Mouse (Mus musculus): ENCODE data around the gene P2rx3.

DNA sequence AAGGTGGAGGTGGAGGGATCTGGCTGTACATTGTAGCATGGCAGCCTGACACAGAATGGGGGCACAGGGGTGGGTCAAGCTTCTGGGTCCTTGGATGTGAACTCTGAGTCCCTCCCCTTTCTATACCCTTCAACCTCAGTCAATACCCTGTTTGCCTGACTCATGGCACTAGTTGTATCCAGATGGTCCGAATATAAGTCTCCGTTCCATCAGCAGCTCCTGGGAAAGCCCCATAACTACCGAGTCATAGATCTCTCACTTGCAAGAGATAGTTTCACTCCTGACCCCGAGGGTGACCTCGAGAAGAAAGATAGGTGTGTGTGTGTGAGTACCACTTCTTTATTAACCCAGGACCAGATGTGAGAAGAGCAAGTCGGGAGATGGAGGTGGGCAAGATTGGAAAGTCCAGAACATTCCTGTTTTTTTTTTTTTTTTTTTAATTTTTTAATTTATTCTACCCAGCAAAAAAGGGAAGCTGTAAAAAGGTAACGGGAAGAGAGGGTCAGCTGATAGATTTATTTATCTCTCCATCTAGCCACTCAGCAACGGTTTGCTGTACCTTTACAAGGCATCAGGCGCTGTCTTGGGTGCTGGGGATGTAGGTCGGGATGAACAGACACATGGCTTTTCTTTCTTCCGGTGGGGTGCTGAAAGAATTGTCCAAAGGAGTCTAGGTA is 78.5 kb downstream of the P2rx3 start:
- no peak for TF ChIP-seq POLR2A (IDR thresholded peaks at IDR 0.05; ENCODE audit: borderline replicate concordance, extremely low read depth, low read depth, low read length)
- no peak for TF ChIP-seq CTCF (IDR thresholded peaks at IDR 0.05; ENCODE audit: insufficient read depth, low read length)

Data from lung, adult 2 months (tissue).